In genomic region chr5:115085675-115086074, GRCm38 (mm10) we compare ENCODE assay signal across 19 mouse cellular contexts. TPM values are rescaled to one million over a fixed set of nuclear protein-coding genes. Genes with fewer than 3 reads are reported as not detected.
"Had no signal": no experiment of that assay in that cellular context is flagged by ENCODE, and none has a peak within 500 bp of the region (broad histone marks: within the 10 kb centered on the region; RNA-seq: fewer than 3 reads in every experiment).

No protein-coding gene starts in this region.

- H3K4me1 ChIP-seq: lung, embryonic 15.5 days; midbrain, embryonic 13.5 days; midbrain, embryonic 15.5 days; neural tube, embryonic 12.5 days; stomach, embryonic 15.5 days had no signal

- H3K4me3 ChIP-seq: lung, embryonic 15.5 days; megakaryocyte, embryonic 14.5 days; midbrain, embryonic 13.5 days; midbrain, embryonic 15.5 days; neural tube, embryonic 12.5 days; stomach, embryonic 15.5 days had no signal

- H3K27me3 ChIP-seq: lung, embryonic 15.5 days; megakaryocyte, embryonic 14.5 days; midbrain, embryonic 13.5 days; midbrain, embryonic 15.5 days; neural tube, embryonic 12.5 days; stomach, embryonic 15.5 days had no signal

- DNase-seq: lung, adult 2 months; lung, postnatal 14 days; lung, postnatal 36 days; right cerebral cortex, postnatal 14 days; thymus, adult 2 months; thymus, postnatal 25 days; thymus, postnatal 4 days had no signal

- ATAC-seq: lung, postnatal 0 days; midbrain, embryonic 13.5 days; midbrain, embryonic 15.5 days had no signal

- H3K9ac ChIP-seq: lung, embryonic 15.5 days; midbrain, embryonic 13.5 days; midbrain, embryonic 15.5 days; neural tube, embryonic 12.5 days; stomach, embryonic 15.5 days had no signal

- H3K9me3 ChIP-seq: megakaryocyte, embryonic 14.5 days; midbrain, embryonic 13.5 days; midbrain, embryonic 15.5 days; neural tube, embryonic 12.5 days; stomach, embryonic 15.5 days had no signal

- H3K4me2 ChIP-seq: lung, embryonic 15.5 days; midbrain, embryonic 11.5 days; midbrain, embryonic 13.5 days; midbrain, embryonic 15.5 days; neural tube, embryonic 12.5 days; stomach, embryonic 15.5 days had no signal

- H3K27ac ChIP-seq: lung, embryonic 15.5 days; macrophage; midbrain, embryonic 13.5 days; midbrain, embryonic 15.5 days; neural tube, embryonic 12.5 days; stomach, embryonic 15.5 days; stomach, postnatal 0 days had no signal

RNA-seq across cellular contexts. Expression of gene Gm10401, which starts 12.4 kb away (rescaled TPM):
- polyA plus RNA-seq: lung, adult 2 months; spleen, adult 2 months; testis, adult 2 months; thymus, adult 2 months had no signal
